Mouse (Mus musculus): Measurements from ENCODE around the gene Cdnf.

- TF ChIP-seq CTCF (IDR thresholded peaks at IDR 0.05; ENCODE audit: control insufficient read depth, insufficient read depth, insufficient replicate concordance, low read depth, low read length) (no peak), POLR2A (IDR thresholded peaks at IDR 0.05; ENCODE audit: control insufficient read depth, low read depth, low read length) (no peak)
Observed at GRCm38 (mm10) chr2:3522558-3522957, 9.7 kb downstream of the Cdnf start.

Data from testis, adult 2 months (tissue).